Mouse (Mus musculus) hindbrain, embryonic 11.5 days (tissue): ENCODE results near the gene Ccdc3. TPM values are rescaled to one million over a fixed set of nuclear protein-coding genes. Genes with fewer than 3 reads are reported as not detected.

Experiments used
- ATAC-seq: fragments of 200-750 bp; cut with Nextera tagmentation; 2 replicates; pipeline ENCODE4 v1.8.0; 2017; ENCODE audit warnings: mild to moderate bottlenecking, moderate TSS enrichment, moderate library complexity; ENCODE audit not compliant: low FRiP score
- DNase-seq: peaks from one replicate; pipeline ENCODE4 v3.0.0-alpha.2; 2015; ENCODE audit warnings: low spot score
- H3K27ac ChIP-seq: fragments of 300-500 bp; sonication (generic); 2 replicates; pipeline ENCODE4 v1.5.1; 2014; ENCODE audit warnings: mild to moderate bottlenecking, low read depth, low read length
- H3K27me3 ChIP-seq: fragments of 300-500 bp; sonication (generic); 2 replicates; pipeline ENCODE4 v1.6.1; 2014; ENCODE audit warnings: mild to moderate bottlenecking, low read length, moderate library complexity, mixed read lengths; ENCODE audit not compliant: control insufficient read depth, insufficient read depth
- H3K36me3 ChIP-seq: fragments of 300-500 bp; sonication (generic); 2 replicates; pipeline ENCODE4 v1.6.1; 2014; ENCODE audit warnings: mild to moderate bottlenecking, low read length, moderate library complexity, mixed read lengths; ENCODE audit not compliant: control insufficient read depth, insufficient read depth
- H3K4me1 ChIP-seq: fragments of 300-500 bp; sonication (generic); replicated peaks from 2 replicates; pipeline ENCODE4 v1.6.1; 2014; ENCODE audit warnings: low read length, mixed read lengths; ENCODE audit not compliant: control insufficient read depth, insufficient read depth
- H3K4me2 ChIP-seq: fragments of 300-500 bp; sonication (generic); replicated peaks from 2 replicates; pipeline ENCODE4 v1.6.1; 2014; ENCODE audit warnings: mild to moderate bottlenecking, low read depth, low read length
- H3K4me3 ChIP-seq: fragments of 300-500 bp; sonication (generic); 2 replicates; pipeline ENCODE4 v1.5.1; 2014; ENCODE audit warnings: low read depth, low read length
- H3K9ac ChIP-seq: fragments of 300-500 bp; sonication (generic); 2 replicates; pipeline ENCODE4 v1.6.1; 2014; ENCODE audit warnings: low read depth, low read length
- H3K9me3 ChIP-seq: fragments of 300-500 bp; sonication (generic); 2 replicates; pipeline ENCODE4 v1.6.1; 2016; ENCODE audit warnings: low read length; ENCODE audit not compliant: control insufficient read depth
- WGBS: fragments of 180-500 bp; shearing (Covaris S2); extraction: QIAGEN DNeasy Blood & Tissue Kit; methylation state at CpG from one replicate; pipeline ENCODE4 v1.1.7; 2014; 5-methylcytosine and 5-hydroxymethylcytosine counted together
- polyA plus RNA-seq: library from polyadenylated mRNA; unstranded; fragments of >200 nt; fragmentation: Nextera tagmentation; extraction: Ambion mirVana; gene quantifications from 2 replicates; pipeline ENCODE4 v1.2.1, GENCODE M21; 2014

Ccdc3 gene
- polyA plus RNA-seq, 1 experiment from 2014 or later, result 9.9 TPM

DNA sequence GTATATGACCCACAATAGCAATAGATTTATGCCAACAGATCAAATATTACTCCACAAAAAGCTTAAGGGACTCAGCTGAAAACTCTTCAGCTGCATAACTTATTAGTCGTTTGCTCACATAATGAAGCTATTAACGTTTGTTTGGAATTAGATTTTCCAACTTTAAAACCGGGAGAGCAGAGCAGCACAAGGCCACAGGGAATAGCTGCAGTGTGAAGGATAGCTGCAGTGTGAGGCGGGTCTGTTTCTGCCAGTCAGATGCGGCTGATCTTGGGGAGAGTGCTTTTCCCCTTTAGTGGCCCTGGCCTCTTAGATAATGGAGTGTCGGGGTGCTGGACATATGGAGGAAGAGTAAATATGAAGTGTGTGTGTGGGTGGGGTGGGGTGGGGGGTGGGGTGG, 6.9 kb downstream of the Ccdc3 start:
- H3K4me2 ChIP-seq, result no peak overlapping the region
- no peak overlapping the region for H3K4me3 ChIP-seq
- ATAC-seq (no peak), DNase-seq (no peak)
- no peak overlapping the region for H3K9ac ChIP-seq
- no peaks in the 10 kb centered on the region for H3K9me3 ChIP-seq
- 73% methylated on average over 6 of the region's 6 CpGs for WGBS
- H3K36me3 ChIP-seq, result no peaks in the 10 kb centered on the region
- H3K27me3 ChIP-seq, result no peaks in the 10 kb centered on the region
- H3K27ac ChIP-seq, result no peak overlapping the region
- H3K4me1 ChIP-seq, result no peaks in the 10 kb centered on the region

DNA sequence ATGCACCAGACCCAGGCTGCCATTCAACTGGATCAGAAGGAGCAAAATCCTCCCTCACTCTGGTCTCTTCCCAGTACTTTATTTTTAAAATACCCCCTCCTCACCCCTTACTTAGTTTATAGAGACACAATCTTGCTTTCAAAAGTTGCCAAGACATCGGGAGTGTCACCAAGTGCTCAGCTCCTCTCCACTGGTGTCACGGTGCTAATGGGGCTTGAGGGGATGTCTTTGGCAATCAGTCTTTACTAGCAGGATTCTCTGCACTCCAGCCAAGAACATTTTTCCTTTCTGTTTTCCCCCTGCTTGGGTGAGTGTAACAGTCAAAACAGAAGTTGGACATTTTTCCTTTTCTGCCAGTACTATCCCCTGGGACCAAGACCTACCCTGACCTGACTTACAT, 10.3 kb downstream of the Ccdc3 start:
- Histone ChIP-seq H3K4me3 (no peak overlapping the region), H3K36me3 (no peaks in the 10 kb centered on the region), H3K27me3 (no peaks in the 10 kb centered on the region), H3K9ac (no peak overlapping the region), H3K4me1 (no peaks in the 10 kb centered on the region), H3K4me2 (no peak overlapping the region), H3K27ac (no peak overlapping the region), H3K9me3 (no peaks in the 10 kb centered on the region)
- DNase-seq (no peak), ATAC-seq (no peak)
- WGBS, result 85% methylated on average over 2 of the region's 2 CpGs

DNA sequence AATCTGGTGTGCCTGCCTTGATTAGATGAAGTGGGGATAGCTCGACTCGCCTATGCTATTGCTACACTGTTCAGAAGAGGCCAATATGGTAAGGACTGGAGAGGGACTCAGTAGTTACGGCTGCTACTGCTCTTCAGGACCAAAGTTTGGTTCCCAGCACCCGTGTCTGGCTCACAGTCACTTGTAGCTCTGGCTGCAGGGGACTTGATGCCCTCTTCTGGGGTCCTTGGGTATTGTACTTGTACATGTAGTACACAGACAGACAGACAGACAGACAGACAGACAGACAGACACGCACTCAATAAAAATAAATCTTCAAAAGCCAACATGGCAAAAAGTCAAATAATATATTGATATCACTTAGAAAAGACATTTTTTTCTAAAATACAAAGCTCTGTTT, 17.1 kb downstream of the Ccdc3 start:
- Histone ChIP-seq H3K9ac (no peak overlapping the region), H3K4me3 (no peak overlapping the region), H3K36me3 (no peaks in the 10 kb centered on the region), H3K27ac (no peak overlapping the region), H3K9me3 (no peaks in the 10 kb centered on the region), H3K27me3 (no peaks in the 10 kb centered on the region), H3K4me2 (no peak overlapping the region), H3K4me1 (no peaks in the 10 kb centered on the region)
- no peak for ATAC-seq
- 91% methylated on average over 5 of the region's 5 CpGs for WGBS
- no peak for DNase-seq

GRCm38 (mm10) chr2:5160236-5160848, 22.8 kb downstream of the Ccdc3 start:
- no peak overlapping the region for H3K9ac ChIP-seq
- no peaks in the 10 kb centered on the region for H3K27me3 ChIP-seq
- DNase-seq, result peak; percentile 26
- peak; percentile 45 for ATAC-seq
- no peak overlapping the region for H3K4me3 ChIP-seq
- H3K36me3 ChIP-seq, result no peaks in the 10 kb centered on the region
- 81% methylated on average over 11 of the region's 11 CpGs for WGBS
- H3K9me3 ChIP-seq, result no peaks in the 10 kb centered on the region
- H3K27ac ChIP-seq, result no peak overlapping the region
- H3K4me2 ChIP-seq, result no peak overlapping the region
- H3K4me1 ChIP-seq, result no peaks in the 10 kb centered on the region

DNA sequence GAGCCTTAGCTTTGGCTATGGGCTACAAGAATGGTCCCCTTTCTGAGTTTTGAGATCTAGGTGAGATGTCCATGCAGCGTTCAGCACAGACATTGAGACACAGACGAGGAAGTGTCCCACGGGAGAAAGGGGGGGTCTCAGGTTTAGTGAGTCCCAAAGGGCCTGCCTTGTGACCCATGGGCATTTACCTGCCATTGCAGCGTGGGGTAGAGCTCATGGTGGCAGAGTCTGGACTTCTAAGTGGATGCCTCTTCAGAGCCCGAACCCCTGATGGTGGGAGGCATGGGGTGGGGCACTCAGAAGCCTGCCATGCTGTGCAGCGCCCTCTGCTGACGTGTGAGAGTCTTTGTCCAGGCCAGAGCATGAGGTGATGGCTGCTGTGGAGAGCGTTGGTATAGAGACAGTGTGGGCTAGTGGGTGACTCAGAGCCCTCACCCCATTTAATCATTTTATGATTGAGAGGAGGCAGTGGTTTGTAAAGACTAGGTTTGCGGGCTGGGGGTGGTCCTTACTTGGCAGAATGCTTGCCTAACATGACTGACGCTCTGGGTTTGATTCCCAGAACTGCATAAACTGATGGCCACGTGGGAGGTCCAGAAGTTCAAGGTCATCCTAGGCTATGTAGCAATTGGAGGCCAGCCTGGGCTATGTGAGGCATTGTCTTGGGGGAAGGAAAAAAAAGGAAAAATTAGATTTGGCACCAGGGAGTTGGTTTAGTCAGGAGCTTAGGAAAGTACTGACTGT, 23.6 kb downstream of the Ccdc3 start:
- H3K4me2 ChIP-seq, result no peak overlapping the region
- H3K9ac ChIP-seq, result no peak overlapping the region
- H3K27ac ChIP-seq, result no peak overlapping the region
- no peaks in the 10 kb centered on the region for H3K9me3 ChIP-seq
- peak; percentile 16 for DNase-seq
- no peaks in the 10 kb centered on the region for H3K4me1 ChIP-seq
- no peak for ATAC-seq
- no peak overlapping the region for H3K4me3 ChIP-seq
- H3K27me3 ChIP-seq, result no peaks in the 10 kb centered on the region
- whole genome bisulfite sequencing, result 75% methylated on average over 11 of the region's 11 CpGs
- no peaks in the 10 kb centered on the region for H3K36me3 ChIP-seq

GRCm38 (mm10) chr2:5161908-5162674, 24.5 kb downstream of the Ccdc3 start:
- no peak overlapping the region for H3K4me3 ChIP-seq
- no peak overlapping the region for H3K27ac ChIP-seq
- H3K27me3 ChIP-seq, result no peaks in the 10 kb centered on the region
- DNase-seq (no peak), ATAC-seq (no peak)
- H3K36me3 ChIP-seq, result no peaks in the 10 kb centered on the region
- H3K9me3 ChIP-seq, result no peaks in the 10 kb centered on the region
- H3K4me2 ChIP-seq, result no peak overlapping the region
- H3K9ac ChIP-seq, result no peak overlapping the region
- no peaks in the 10 kb centered on the region for H3K4me1 ChIP-seq
- 78% methylated on average over 3 of the region's 3 CpGs for WGBS

- no peaks in the 10 kb centered on the region for H3K4me1 ChIP-seq
- H3K4me3 ChIP-seq, result no peak overlapping the region
- no peaks in the 10 kb centered on the region for H3K36me3 ChIP-seq
- no peak overlapping the region for H3K4me2 ChIP-seq
- WGBS, result 55% methylated on average over 5 of the region's 5 CpGs
- no peak for DNase-seq
- no peak overlapping the region for H3K27ac ChIP-seq
- no peaks in the 10 kb centered on the region for H3K27me3 ChIP-seq
- ATAC-seq, result no peak
- H3K9me3 ChIP-seq, result no peaks in the 10 kb centered on the region
- H3K9ac ChIP-seq, result no peak overlapping the region
Observed at GRCm38 (mm10) chr2:5162756-5163155, 25.2 kb downstream of the Ccdc3 start.

DNA sequence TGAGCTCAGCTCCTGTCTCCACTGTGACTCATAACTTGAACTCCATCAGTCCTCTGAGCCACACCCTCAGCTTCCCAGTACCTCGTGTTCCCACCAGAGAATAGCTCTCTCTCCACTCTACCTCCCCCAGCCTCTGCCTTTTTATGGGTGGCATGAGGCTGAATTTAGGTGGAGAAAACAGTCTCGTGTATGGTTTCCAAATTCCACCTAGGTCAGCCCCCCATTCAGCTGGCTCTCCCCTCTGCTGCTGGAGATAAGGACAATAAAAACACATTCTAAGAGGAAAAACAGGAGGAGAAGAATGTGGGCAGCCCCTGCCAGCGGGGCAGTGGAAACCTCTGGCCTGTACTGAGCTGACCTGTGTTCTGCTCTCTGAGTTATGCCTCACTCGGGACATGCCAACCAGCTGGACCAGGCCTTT, 28.4 kb downstream of the Ccdc3 start:
- Histone ChIP-seq H3K27me3 (no peaks in the 10 kb centered on the region), H3K9ac (no peak overlapping the region), H3K27ac (no peak overlapping the region), H3K4me3 (no peak overlapping the region), H3K4me2 (no peak overlapping the region), H3K36me3 (no peaks in the 10 kb centered on the region), H3K9me3 (no peaks in the 10 kb centered on the region), H3K4me1 (no peaks in the 10 kb centered on the region)
- WGBS, result 68% methylated on average over 4 of the region's 4 CpGs
- DNase-seq (no peak), ATAC-seq (no peak)
